Mouse (Mus musculus) spleen, adult 2 months (tissue): ENCODE data around the gene Tnp2. TPM values are rescaled to one million over a fixed set of nuclear protein-coding genes. Genes with fewer than 3 reads are reported as not detected.

Source experiments
- DNase-seq, 2 experiments: peaks; one replicate each; pipeline versions ENCODE4 v3.0.0 to v3.0.0-alpha.2; 2012 to 2021; ENCODE audit warnings: low spot score in 2 of 2, low read depth in 1 of 2
- H3K27ac ChIP-seq: fragments of 200-500 bp; 2 replicates; pipeline ENCODE4 v1.5.1; 2012; ENCODE audit warnings: low read length, inconsistent platforms; ENCODE audit not compliant: insufficient read depth
- H3K27me3 ChIP-seq: fragments of 200-500 bp; 2 replicates; pipeline ENCODE4 v1.6.1; 2012; ENCODE audit warnings: mild to moderate bottlenecking, moderate library complexity, low read length, inconsistent platforms; ENCODE audit not compliant: control insufficient read depth, insufficient read depth
- H3K36me3 ChIP-seq: fragments of 200-500 bp; 2 replicates; pipeline ENCODE4 v1.6.1; 2012; ENCODE audit warnings: mild to moderate bottlenecking, low read length, inconsistent platforms; ENCODE audit not compliant: control insufficient read depth, insufficient read depth
- H3K4me1 ChIP-seq: fragments of 200-500 bp; 2 replicates; pipeline ENCODE4 v1.6.1; 2011; ENCODE audit warnings: inconsistent platforms; ENCODE audit not compliant: control insufficient read depth, insufficient read depth, insufficient read length
- H3K4me3 ChIP-seq: fragments of 200-500 bp; 2 replicates; pipeline ENCODE4 v1.5.1; 2011; ENCODE audit warnings: mild to moderate bottlenecking, inconsistent platforms; ENCODE audit not compliant: insufficient read depth, insufficient read length; ENCODE audit errors: extremely low read depth
- CTCF ChIP-seq: fragments of 200-500 bp; IDR thresholded peaks from 2 replicates; pipeline ENCODE4 v1.5.1; 2011; ENCODE audit warnings: mild to moderate bottlenecking, inconsistent platforms; ENCODE audit not compliant: insufficient read depth, insufficient read length, insufficient replicate concordance; ENCODE audit errors: extremely low read depth
- POLR2A ChIP-seq: fragments of 200-500 bp; IDR thresholded peaks from 2 replicates; pipeline ENCODE4 v1.6.1; 2011; ENCODE audit warnings: low read depth, low read length, inconsistent platforms
- WGBS: fragments of 180-500 bp; shearing (Covaris S2); methylation state at CpG from one replicate; pipeline ENCODE4 v1.1.7; 2018; 5-methylcytosine and 5-hydroxymethylcytosine counted together
- polyA plus RNA-seq: library from polyadenylated mRNA; depleted of rRNA; stranded (reverse); fragments of >200 nt; gene quantifications from 2 replicates; pipeline ENCODE4 v1.2.3, GENCODE M21; 2012

Tnp2 gene
- polyA plus RNA-seq, 1 experiment = 0.35 TPM

DNA sequence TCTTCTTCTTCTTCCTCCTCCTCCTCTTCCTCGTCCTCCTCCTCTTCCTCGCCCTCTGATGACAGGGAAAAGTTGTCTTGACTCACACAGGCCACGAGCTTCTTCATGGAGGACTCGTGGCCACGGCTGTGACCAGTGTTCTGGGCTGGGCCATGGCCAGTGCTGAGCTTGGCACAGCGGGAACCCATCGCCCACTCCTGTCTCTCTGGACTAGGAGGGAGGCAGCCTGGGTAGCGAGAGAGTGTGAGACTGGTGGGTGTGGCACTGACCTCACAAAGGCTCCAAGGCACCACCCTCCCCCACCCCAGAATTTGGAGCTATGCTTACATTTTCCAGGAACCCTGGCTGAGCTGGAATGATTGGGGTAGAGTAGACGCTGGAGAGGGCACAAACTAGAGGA lies 2.2 kb upstream of the Tnp2 start, which contains the start of gene Prm3:
Gene Prm3 (minus strand): TSS at position 213 of the 400 bp plus-strand sequence.
- no peaks in the 10 kb centered on the region for H3K36me3 ChIP-seq
- peaks cover 9% of the 10 kb centered on the region; the same call in 1 of the 2 replicates for H3K4me1 ChIP-seq
- H3K4me3 ChIP-seq = no peak within 1 kb of the TSS
- H3K27me3 ChIP-seq = no peaks in the 10 kb centered on the region
- no peak for DNase-seq
- no peak within 1 kb of the TSS for H3K27ac ChIP-seq
- TF ChIP-seq CTCF (no peak), POLR2A (no peak)
- WGBS = 85% methylated on average over 9 of the region's 9 CpGs

DNA sequence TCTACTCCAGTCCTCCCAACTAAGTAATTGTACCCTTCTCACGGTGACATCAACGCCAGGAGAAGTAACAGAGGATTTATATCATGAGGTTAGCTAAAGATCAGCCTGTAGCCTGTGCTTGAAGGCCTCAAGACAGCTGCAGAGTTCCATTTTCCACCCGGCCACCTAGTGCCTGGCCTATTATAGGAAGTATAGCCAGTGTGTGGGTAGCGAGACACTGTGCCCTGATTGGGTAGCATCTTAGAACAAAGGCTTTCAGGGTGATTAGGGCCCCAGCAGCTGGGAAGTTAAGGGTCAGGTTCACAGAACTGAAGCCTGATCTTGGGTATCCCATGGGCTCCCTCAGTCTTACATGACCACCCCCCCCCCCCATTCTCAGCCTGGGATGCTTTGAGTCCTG lies 406 bp upstream of the Tnp2 start:
- no peak overlapping the region for H3K27ac ChIP-seq
- H3K4me1 ChIP-seq = peaks cover 9% of the 10 kb centered on the region
- no peak for DNase-seq
- no peaks in the 10 kb centered on the region for H3K36me3 ChIP-seq
- TF ChIP-seq CTCF (no peak), POLR2A (no peak)
- H3K27me3 ChIP-seq = no peaks in the 10 kb centered on the region
- 56% methylated on average over 4 of the region's 4 CpGs for WGBS
- H3K4me3 ChIP-seq = no peak overlapping the region

DNA sequence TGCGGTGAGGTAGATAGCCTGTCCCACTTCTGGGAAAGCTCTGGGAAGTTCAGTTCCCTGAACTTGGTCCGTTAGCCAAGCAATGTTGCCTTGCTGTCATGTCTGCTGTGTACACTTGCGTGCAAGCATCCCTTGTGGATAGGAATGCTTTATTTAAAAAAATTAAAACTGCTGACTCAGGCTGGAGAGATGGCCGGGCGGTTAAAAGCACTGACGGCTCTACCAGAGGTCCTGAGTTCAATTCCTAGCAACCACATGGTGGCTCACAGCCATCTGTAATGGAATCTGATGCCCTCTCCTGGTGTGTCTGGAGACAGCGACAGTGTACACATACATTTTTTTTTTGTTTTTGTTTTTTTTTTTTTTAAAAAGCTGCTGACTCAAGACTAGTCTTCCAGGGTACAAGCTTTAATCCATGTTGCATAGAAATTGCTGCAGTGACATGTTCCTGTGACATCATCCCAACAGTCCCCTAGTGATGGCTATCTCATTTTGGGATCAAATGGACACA lies 857 bp downstream of the Tnp2 start:
- no peak for TF ChIP-seq POLR2A
- no peak for TF ChIP-seq CTCF
- Histone ChIP-seq H3K27me3 (no peaks in the 10 kb centered on the region), H3K4me1 (peaks cover 17% of the 10 kb centered on the region), H3K36me3 (no peaks in the 10 kb centered on the region), H3K27ac (no peak overlapping the region), H3K4me3 (no peak overlapping the region)
- WGBS = 79% methylated on average over 7 of the region's 7 CpGs
- DNase-seq = no peak

DNA sequence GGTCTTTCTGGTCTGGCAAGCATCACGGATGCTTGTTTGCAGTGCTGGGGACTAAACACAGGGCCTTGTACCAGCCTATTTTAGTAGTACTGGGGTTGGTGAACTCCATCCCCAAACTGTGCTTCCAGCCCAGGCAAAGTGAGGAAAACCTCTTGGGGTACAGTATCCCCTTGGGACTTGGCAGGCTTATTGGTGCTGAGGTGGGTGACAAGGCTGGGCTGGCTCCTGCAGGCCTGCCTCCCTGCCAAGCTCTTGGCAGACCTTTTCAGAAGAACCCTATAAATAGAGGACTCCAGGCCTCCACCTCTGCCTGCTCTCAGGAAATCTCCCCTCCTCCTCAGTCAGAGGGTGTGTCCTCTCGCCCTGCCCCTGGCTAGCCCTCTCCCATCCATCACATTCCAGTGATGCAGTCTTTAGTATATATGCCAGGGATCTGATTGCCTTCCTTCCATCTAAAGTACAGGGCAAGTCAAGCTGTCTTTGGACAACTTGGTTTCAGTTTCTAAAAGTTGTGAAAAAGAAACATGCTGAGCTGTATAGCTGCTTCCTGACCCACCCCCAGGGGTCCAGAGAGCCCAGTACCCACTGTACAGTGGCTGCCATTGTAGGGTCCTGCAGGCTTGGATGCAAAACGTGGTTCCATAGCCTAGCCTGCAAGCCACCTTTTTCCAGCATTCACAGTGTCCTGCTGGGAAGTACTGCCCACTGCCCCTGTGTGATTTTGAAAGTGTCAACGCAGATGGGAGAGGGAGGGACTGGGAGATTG lies 1.5 kb downstream of the Tnp2 start:
- no peaks in the 10 kb centered on the region for H3K27me3 ChIP-seq

DNA sequence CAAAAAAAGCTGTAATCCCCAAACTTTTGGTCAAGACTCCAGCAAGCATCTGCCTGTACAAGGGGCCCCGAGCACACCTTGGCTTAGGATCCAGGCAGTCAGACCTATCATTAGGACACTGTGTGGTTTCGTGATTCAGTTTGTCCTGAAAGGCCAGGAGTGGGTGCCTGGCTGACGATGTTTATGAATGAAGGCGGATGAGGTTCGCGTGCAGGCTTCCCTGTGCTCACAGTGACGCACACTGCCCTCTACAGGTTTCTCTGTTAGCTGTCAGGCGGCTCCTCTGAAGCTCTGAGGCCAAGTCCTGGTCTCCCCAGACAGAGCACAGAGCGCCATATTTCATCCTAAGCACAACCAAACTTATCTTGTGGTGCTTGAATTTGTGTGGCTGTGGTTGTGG lies 2.2 kb downstream of the Tnp2 start:
- WGBS = 2% methylated on average over 9 of the region's 9 CpGs
- TF ChIP-seq CTCF = peak; percentile 88
- TF ChIP-seq POLR2A = no peak
- H3K27ac ChIP-seq = peak overlapping the region; percentile 92
- H3K36me3 ChIP-seq = no peaks in the 10 kb centered on the region
- H3K27me3 ChIP-seq = no peaks in the 10 kb centered on the region
- peak overlapping the region; percentile 64; the same call in 1 of the 2 replicates for H3K4me3 ChIP-seq
- peaks cover 20% of the 10 kb centered on the region for H3K4me1 ChIP-seq
- peak; percentile 82 for DNase-seq

More for the DNA sequence above, 1.5 kb downstream of the Tnp2 start:
- Histone ChIP-seq H3K4me3 (no peak overlapping the region), H3K4me1 (peaks cover 20% of the 10 kb centered on the region), H3K27ac (no peak overlapping the region; the same call in 1 of the 2 replicates), H3K36me3 (no peaks in the 10 kb centered on the region)
- DNase-seq = no peak
- TF ChIP-seq POLR2A (no peak), CTCF (no peak)
- WGBS = 63% methylated on average over 4 of the region's 4 CpGs

DNA sequence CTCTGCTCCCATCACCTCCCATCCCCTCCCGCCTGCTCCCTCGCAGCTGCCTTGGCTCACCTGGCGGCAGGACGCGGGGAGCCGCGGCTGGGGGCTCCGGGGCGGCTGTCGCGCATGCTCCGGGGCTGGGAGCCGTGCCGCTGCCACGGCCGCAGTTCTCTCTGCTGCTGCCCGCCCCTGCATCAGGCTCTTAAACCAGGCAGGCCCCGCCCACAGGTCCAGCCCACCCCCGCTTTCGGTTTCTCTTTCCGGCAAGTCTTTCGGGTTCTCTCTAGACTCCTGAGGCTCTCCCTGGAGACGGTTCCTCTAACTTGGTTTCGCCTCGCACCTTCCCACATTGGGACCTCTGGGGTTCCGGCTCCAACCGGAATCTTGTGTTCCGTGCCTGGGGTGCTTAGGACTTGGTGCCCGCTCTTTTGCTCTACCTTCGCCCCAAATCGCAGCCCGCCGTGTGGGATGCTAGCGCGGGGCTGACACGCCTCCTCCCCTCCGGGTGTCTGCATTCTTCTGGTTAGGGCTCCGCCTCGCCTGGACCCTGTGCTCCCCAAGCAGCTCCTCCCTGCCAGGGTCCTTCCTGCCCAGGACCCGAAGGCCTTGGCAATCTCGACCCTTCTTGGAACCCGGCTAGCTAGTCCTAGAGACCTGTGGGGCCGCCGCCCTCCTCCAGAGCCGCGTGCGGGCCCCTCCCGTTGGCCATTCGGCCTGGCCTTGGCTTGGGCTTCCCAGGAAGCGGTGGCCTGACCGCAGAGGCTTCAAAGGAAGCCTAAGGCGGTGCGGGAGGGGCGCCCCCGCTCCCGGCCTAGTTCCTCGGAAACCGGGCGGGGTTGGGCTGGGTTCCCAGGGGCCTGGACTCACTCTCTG lies 2.9 kb downstream of the Tnp2 start, which contains the start of gene Socs1:
Gene Socs1 (minus strand): TSS at position 166 of the 861 bp plus-strand sequence.
- WGBS = 1% methylated on average over 52 of the region's 59 CpGs
- no peaks in the 10 kb centered on the region for H3K36me3 ChIP-seq

More for the DNA sequence above, 2.9 kb downstream of the Tnp2 start, which contains the start of gene Socs1:
- TF ChIP-seq CTCF = no peak; the same call in 1 of the 2 replicates
- TF ChIP-seq POLR2A = peak; percentile 97
- peak within 1 kb of the TSS; percentile 64 for H3K4me3 ChIP-seq
- DNase-seq = peak; percentile 88 to 90
- peak within 1 kb of the TSS; percentile 92 for H3K27ac ChIP-seq
- H3K27me3 ChIP-seq = no peaks in the 10 kb centered on the region
- peaks cover 20% of the 10 kb centered on the region for H3K4me1 ChIP-seq
